Mouse (Mus musculus) ES-E14 (cell line): Measurements from ENCODE around the gene Ube2e2. TPM values are rescaled to one million over a fixed set of nuclear protein-coding genes. Genes with fewer than 3 reads are reported as not detected.

Experiments
- DNase-seq: peaks from one replicate; pipeline ENCODE4 v3.0.0-alpha.2; 2013; ENCODE audit warnings: low read depth, low spot score
- H3K27ac ChIP-seq: 2 replicates; pipeline ENCODE4 v1.5.1; 2012; ENCODE audit warnings: low read depth, mild to moderate bottlenecking, low read length, moderate library complexity, mixed read lengths; ENCODE audit not compliant: poor library complexity, insufficient read depth, severe bottlenecking
- H3K36me3 ChIP-seq: 2 replicates; pipeline ENCODE4 v1.6.1; 2012; ENCODE audit warnings: mild to moderate bottlenecking, low read length, moderate library complexity, mixed read lengths; ENCODE audit not compliant: control insufficient read depth, poor library complexity, insufficient read depth, severe bottlenecking
- H3K4me1 ChIP-seq, 2 experiments: fragments of 150-350 bp in 1 of 2; sonication (generic) in 1 of 2; 2 replicates each; pipeline ENCODE4 v1.6.1; 2012; ENCODE audit warnings: low read length in 2 of 2, mild to moderate bottlenecking in 1 of 2, mixed read lengths in 1 of 2; ENCODE audit not compliant: control insufficient read depth in 2 of 2, insufficient read depth in 2 of 2, poor library complexity in 1 of 2
- H3K4me3 ChIP-seq, 2 experiments: fragments of 150-350 bp in 1 of 2; sonication (generic) in 1 of 2; 2 replicates each; pipeline ENCODE4 v1.5.1; 2012; ENCODE audit warnings: low read length in 2 of 2, low read depth in 1 of 2, mild to moderate bottlenecking in 1 of 2, mixed read lengths in 1 of 2; ENCODE audit not compliant: insufficient read depth in 1 of 2, poor library complexity in 1 of 2, severe bottlenecking in 1 of 2
- H3K9ac ChIP-seq: 2 replicates; pipeline ENCODE4 v1.6.1; 2012; ENCODE audit warnings: low read depth, mild to moderate bottlenecking, low read length, mixed read lengths; ENCODE audit not compliant: poor library complexity, insufficient read depth, severe bottlenecking
- H3K9me3 ChIP-seq: fragments of 150-350 bp; sonication (generic); 2 replicates; pipeline ENCODE4 v1.6.1; 2012; ENCODE audit warnings: low read depth, mild to moderate bottlenecking, low read length; ENCODE audit not compliant: control insufficient read depth, insufficient read depth
- CHD2 ChIP-seq: IDR thresholded peaks from 2 replicates; pipeline ENCODE4 v1.6.1; 2014; ENCODE audit warnings: mild to moderate bottlenecking, low read depth, low read length, inconsistent platforms
- HCFC1 ChIP-seq: IDR thresholded peaks from 2 replicates; pipeline ENCODE4 v1.6.1; 2012; ENCODE audit warnings: low read length, inconsistent platforms, borderline replicate concordance; ENCODE audit not compliant: insufficient read depth
- MAFK ChIP-seq: IDR thresholded peaks from 2 replicates; pipeline ENCODE4 v1.6.1; 2014; ENCODE audit warnings: mild to moderate bottlenecking, low read depth, low read length, inconsistent platforms; ENCODE audit not compliant: insufficient read depth
- ZC3H11A ChIP-seq: IDR thresholded peaks from 2 replicates; pipeline ENCODE4 v1.6.1; 2012; ENCODE audit warnings: low read depth, mild to moderate bottlenecking, inconsistent platforms, low read length, borderline replicate concordance
- ZNF384 ChIP-seq: IDR thresholded peaks from 2 replicates; pipeline ENCODE4 v1.6.1; 2012; ENCODE audit warnings: low read depth, low read length, inconsistent platforms
- in situ Hi-C, 2 experiments: fragments of 600-800 bp; cut with MboI; formaldehyde crosslinking; loops; one replicate each; pipeline ENCODE4 v1.15.1; 2025; ENCODE audit warnings: low sequenced_read_pairs in 2 of 2, inconsistent platforms in 1 of 2; ENCODE audit not compliant: unreplicated experiment in 2 of 2
- total RNA-seq: library from RNA; depleted of rRNA; stranded (reverse); fragments of 300-350 nt; gene quantifications from 2 replicates; pipeline ENCODE4 v1.2.3, GENCODE M21; 2012; rRNA removed

The Ube2e2 gene
- total RNA-seq: 7.4 and 8.1 TPM in 2 replicates

GRCm38 (mm10) chr14:18893947-18894445 is at the start of gene Ube2e2:
TSS of gene Ube2e2 (minus strand) at chr14:18894267.
- Histone ChIP-seq H3K9me3 (no peaks in the 10 kb centered on the region), H3K4me3 (peak within 1 kb of the TSS; percentile 82 to 89), H3K4me1 (no peaks in the 10 kb centered on the region), H3K27ac (no peak within 1 kb of the TSS), H3K9ac (peak within 1 kb of the TSS; percentile 82), H3K36me3 (no peaks in the 10 kb centered on the region)
- no peak for TF ChIP-seq CHD2
- TF ChIP-seq MAFK: no peak
- TF ChIP-seq ZC3H11A: no peak
- TF ChIP-seq ZNF384: no peak
- no peak for TF ChIP-seq HCFC1
- no peak for DNase-seq
- in situ Hi-C loops: no loop called here

- H3K4me3 ChIP-seq: no peak overlapping the region
- in situ Hi-C loops: no loop called here
- H3K9ac ChIP-seq: no peak overlapping the region
- H3K36me3 ChIP-seq: no peaks in the 10 kb centered on the region
- no peaks in the 10 kb centered on the region for H3K9me3 ChIP-seq
- H3K4me1 ChIP-seq: no peaks in the 10 kb centered on the region
- TF ChIP-seq ZNF384: no peak
- no peak for TF ChIP-seq HCFC1
- no peak for TF ChIP-seq CHD2
- no peak for TF ChIP-seq MAFK
- TF ChIP-seq ZC3H11A: no peak
- no peak overlapping the region for H3K27ac ChIP-seq
- no peak for DNase-seq
Observed at GRCm38 (mm10) chr14:18940068-18940467, 46.0 kb upstream of the Ube2e2 start.

DNA sequence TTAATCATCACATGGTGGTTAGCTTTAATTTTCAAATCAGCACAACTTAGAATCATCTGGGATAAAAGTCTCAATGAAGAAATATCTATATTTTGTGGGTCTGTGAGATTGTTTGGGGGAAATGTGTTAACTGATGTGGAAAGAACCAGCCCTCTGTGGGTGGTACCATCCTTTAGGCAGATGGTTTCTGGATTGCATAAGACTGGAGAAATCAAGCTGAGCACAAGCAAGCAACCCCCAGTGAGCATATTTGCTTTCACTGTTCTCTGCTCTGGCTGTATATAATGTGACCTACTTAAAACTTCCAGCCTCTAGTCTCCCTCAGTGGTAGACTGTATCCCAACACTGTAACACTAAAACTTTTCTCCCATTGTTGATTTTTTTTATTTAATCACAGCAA is 9.5 kb upstream of the Ube2e2 start:
- DNase-seq: no peak
- H3K36me3 ChIP-seq: no peaks in the 10 kb centered on the region
- TF ChIP-seq ZNF384 (no peak), CHD2 (no peak), MAFK (no peak), ZC3H11A (no peak), HCFC1 (no peak)
- no peaks in the 10 kb centered on the region for H3K9me3 ChIP-seq
- H3K9ac ChIP-seq: no peak overlapping the region
- no peak overlapping the region for H3K4me3 ChIP-seq
- no peak overlapping the region for H3K27ac ChIP-seq
- H3K4me1 ChIP-seq: no peaks in the 10 kb centered on the region
- in situ Hi-C loops: no loop called here

- DNase-seq: peak; percentile 78
- H3K36me3 ChIP-seq: no peaks in the 10 kb centered on the region
- H3K27ac ChIP-seq: no peak overlapping the region
- H3K4me3 ChIP-seq: peak overlapping the region; percentile 82 to 89
- H3K9me3 ChIP-seq: no peaks in the 10 kb centered on the region
- H3K9ac ChIP-seq: peak overlapping the region; percentile 82
- in situ Hi-C loops: no loop called here
- TF ChIP-seq CHD2 (no peak), MAFK (no peak), ZNF384 (no peak), ZC3H11A (no peak), HCFC1 (no peak)
- no peaks in the 10 kb centered on the region for H3K4me1 ChIP-seq
Observed at GRCm38 (mm10) chr14:18893121-18893946, 733 bp downstream of the Ube2e2 start.

DNA sequence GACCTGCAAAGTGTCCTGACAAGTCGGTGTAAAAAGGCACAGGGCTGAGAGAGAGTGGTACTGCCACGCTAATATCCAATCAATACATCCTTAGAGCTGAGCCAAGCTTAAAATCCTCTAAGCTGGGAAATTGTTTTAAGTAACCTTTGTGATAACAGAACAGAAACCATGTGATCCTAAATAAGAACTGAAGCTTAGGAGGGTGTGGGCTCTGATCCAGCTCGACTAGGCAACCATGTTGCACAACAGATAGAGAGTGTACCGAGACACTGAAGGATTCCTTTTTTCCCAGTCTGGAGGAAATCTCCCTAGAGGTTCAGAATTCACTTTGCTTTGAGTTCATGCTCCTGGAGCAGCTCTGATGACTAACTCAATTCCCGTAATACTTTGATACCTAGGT is 4.5 kb downstream of the Ube2e2 start:
- no peaks in the 10 kb centered on the region for H3K36me3 ChIP-seq
- no peaks in the 10 kb centered on the region for H3K9me3 ChIP-seq
- H3K27ac ChIP-seq: no peak overlapping the region
- no peaks in the 10 kb centered on the region for H3K4me1 ChIP-seq
- in situ Hi-C loops: no loop called here
- H3K4me3 ChIP-seq: no peak overlapping the region
- DNase-seq: no peak
- no peak overlapping the region for H3K9ac ChIP-seq
- no peak for TF ChIP-seq ZC3H11A
- no peak for TF ChIP-seq HCFC1
- TF ChIP-seq MAFK: no peak
- TF ChIP-seq CHD2: no peak
- TF ChIP-seq ZNF384: no peak
